Mouse (Mus musculus): ENCODE data around the gene Psen2.

- TF ChIP-seq POLR2A (IDR thresholded peaks at IDR 0.05; ENCODE audit: insufficient read depth, low read depth, low read length) (no peak), CTCF (IDR thresholded peaks at IDR 0.05) (no peak)
Measured at GRCm38 (mm10) chr1:180312286-180312685, 49.0 kb upstream of the Psen2 start.

Measured in heart, adult 2 months (tissue).